Comparison of ENCODE assay signal across 11 mouse cellular contexts in the genomic region with DNA sequence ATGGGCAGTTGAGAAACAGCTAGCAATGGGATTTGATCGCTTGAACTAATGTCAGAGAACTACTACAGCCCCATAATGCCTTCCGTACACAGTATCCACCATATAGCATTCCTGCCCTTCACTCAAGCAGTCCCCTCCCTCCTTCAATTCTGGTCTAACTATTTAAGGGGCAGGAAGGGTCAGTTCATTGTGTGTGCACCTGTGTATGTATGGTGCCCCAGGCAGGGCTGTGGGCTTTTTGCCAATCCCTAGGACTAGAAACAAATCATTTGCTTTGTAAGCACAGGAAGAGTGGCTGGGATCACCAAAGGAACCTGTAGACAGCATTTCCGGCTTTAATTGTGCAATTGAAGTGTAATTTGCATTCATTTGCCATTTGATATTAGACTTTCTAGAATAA. TPM values are rescaled to one million over a fixed set of nuclear protein-coding genes. Genes with fewer than 3 reads are reported as not detected.
A peak's percentile ranks its signal among the peaks of the same experiment; 100 is the strongest.
DNase-seq lines count a peak whose midpoint lies in the region; ATAC-seq and TF ChIP-seq lines count a peak whose summit lies in the region.
"Had no signal": no experiment of that assay in that cellular context is flagged by ENCODE, and none has a peak within 500 bp of the region (broad histone marks: within the 10 kb centered on the region; RNA-seq: fewer than 3 reads in every experiment).

No protein-coding gene starts in this region.

- H3K4me2 ChIP-seq in forebrain, postnatal 0 days (ENCODE audit: low read depth): no peak overlapping the region
- H3K4me2 ChIP-seq in midbrain, embryonic 14.5 days (ENCODE audit: low read length): no peak overlapping the region
- H3K4me2 ChIP-seq: neural tube, embryonic 12.5 days had no signal

- peak overlapping the region; percentile 57; the same call in 1 of the 2 replicates for H3K27ac ChIP-seq in left cerebral cortex, adult 2 months
- peak overlapping the region; percentile 43; the same call in 1 of the 2 replicates for H3K27ac ChIP-seq in embryonic fibroblast, embryonic 13.5 days (ENCODE audit: insufficient read depth, low read length)
- peak overlapping the region; percentile 91 for H3K27ac ChIP-seq in forebrain, postnatal 0 days (ENCODE audit: low read depth, low read length)
- H3K27ac ChIP-seq in midbrain, embryonic 14.5 days (replicated peaks; ENCODE audit: low read depth, low read length): peak overlapping the region; percentile 88
- H3K27ac ChIP-seq: heart, adult 2 months had no signal

- TF ChIP-seq CTCF in left cerebral cortex, adult 2 months (IDR thresholded peaks at IDR 0.05): no peak
- TF ChIP-seq CTCF in embryonic fibroblast, embryonic 13.5 days (IDR thresholded peaks at IDR 0.05; ENCODE audit: borderline replicate concordance, insufficient read depth, low read length): no peak
- no peak for TF ChIP-seq CTCF in forebrain, postnatal 0 days (IDR thresholded peaks at IDR 0.05; ENCODE audit: low read depth)

- H3K9ac ChIP-seq in forebrain, postnatal 0 days: 0 out of 2 replicates have a peak overlapping the region, but pooled peaks have one; percentile 1
- H3K9ac ChIP-seq in midbrain, embryonic 14.5 days (replicated peaks; ENCODE audit: low read length): no peak overlapping the region
- H3K9ac ChIP-seq: neural tube, embryonic 12.5 days had no signal

- no peaks in the 10 kb centered on the region for H3K27me3 ChIP-seq in forebrain, postnatal 0 days (ENCODE audit: insufficient read depth, low read length)
- no peaks in the 10 kb centered on the region for H3K27me3 ChIP-seq in midbrain, embryonic 14.5 days (ENCODE audit: control insufficient read depth, insufficient read depth, low read length)
- H3K27me3 ChIP-seq: neural tube, embryonic 12.5 days had no signal

- DNase-seq in left cerebral cortex, adult 2 months (ENCODE audit: extremely low spot score in 1 of 2, low spot score in 2 of 2): no peak
- DNase-seq in left cerebral cortex, adult 11 months (ENCODE audit: low spot score): no peak
- peak; percentile 39 for DNase-seq in forebrain, postnatal 0 days
- peak; percentile 18 for DNase-seq in midbrain, embryonic 14.5 days
- no peak for DNase-seq in Muller cell, postnatal 12 days (ENCODE audit: inconsistent ontology term)
- no peak for DNase-seq in heart, postnatal 14 days
- DNase-seq: embryo, embryonic 11 days had no signal

- TF ChIP-seq POLR2A in embryonic fibroblast, embryonic 13.5 days (IDR thresholded peaks at IDR 0.05; ENCODE audit: low read depth, low read length): no peak

- H3K4me3 ChIP-seq in left cerebral cortex, adult 2 months: no peak overlapping the region
- no peak overlapping the region for H3K4me3 ChIP-seq in embryonic fibroblast, embryonic 13.5 days (ENCODE audit: insufficient read depth, low read length)
- no peak overlapping the region for H3K4me3 ChIP-seq in forebrain, postnatal 0 days (ENCODE audit: low read depth, low read length)
- H3K4me3 ChIP-seq in midbrain, embryonic 14.5 days (replicated peaks; ENCODE audit: low read depth, low read length): no peak overlapping the region
- H3K4me3 ChIP-seq: heart, adult 2 months; neural tube, embryonic 12.5 days had no signal

- H3K36me3 ChIP-seq in forebrain, postnatal 0 days (ENCODE audit: insufficient read depth): peaks cover 4% of the 10 kb centered on the region; the same call in 1 of the 2 replicates
- H3K36me3 ChIP-seq in midbrain, embryonic 14.5 days (ENCODE audit: control insufficient read depth, insufficient read depth, low read length): peaks cover 12% of the 10 kb centered on the region

- WGBS in forebrain, postnatal 0 days: 39% methylated on average over 3 of the region's 3 CpGs
- WGBS in midbrain, embryonic 14.5 days: 86% methylated on average over 3 of the region's 3 CpGs

- intact Hi-C loops in left cerebral cortex, adult 2 months (cut with DNase I): loop anchor here (2.0 kb wide), 1 partner anchor 58 kb away; no protein-coding TSS in a partner anchor
- intact Hi-C loops in heart, postnatal 14 days (cut with DNase I): no loop called here

- no peak for ATAC-seq in forebrain, postnatal 0 days
- ATAC-seq in midbrain, embryonic 14.5 days (ENCODE audit: low FRiP score, low TSS enrichment): no peak
- ATAC-seq in activated CD4-positive, CD25-positive, alpha-beta regulatory T cell, adult 4 months: no peak

- peaks cover 3% of the 10 kb centered on the region; the same call in 1 of the 2 replicates for H3K4me1 ChIP-seq in embryonic fibroblast, embryonic 13.5 days (ENCODE audit: control insufficient read depth, insufficient read depth, low read length)
- H3K4me1 ChIP-seq in forebrain, postnatal 0 days (ENCODE audit: insufficient read depth): peaks cover 22% of the 10 kb centered on the region
- peaks cover 24% of the 10 kb centered on the region for H3K4me1 ChIP-seq in midbrain, embryonic 14.5 days (ENCODE audit: control insufficient read depth, insufficient read depth, low read length)

- H3K9me3 ChIP-seq in forebrain, postnatal 0 days (ENCODE audit: low read length): no peaks in the 10 kb centered on the region
- no peaks in the 10 kb centered on the region for H3K9me3 ChIP-seq in midbrain, embryonic 14.5 days (ENCODE audit: control insufficient read depth, low read length)
- H3K9me3 ChIP-seq: neural tube, embryonic 12.5 days had no signal

RNA-seq across cellular contexts. Expression of a gene that starts 46.6 kb away (rescaled TPM):
- total RNA-seq in left cerebral cortex, adult 2 months (2021): 10 to 100 TPM; 25.4 to 26.1 TPM
- 21.1 and 22.0 TPM in 2 replicates for polyA plus RNA-seq in embryonic fibroblast, embryonic 13.5 days (2011; ENCODE audit: insufficient read length, low read depth, missing spikeins)
- 30.6 and 36.1 TPM in 2 replicates for total RNA-seq in forebrain, postnatal 0 days (2014; rRNA removed)
- polyA plus RNA-seq in forebrain, postnatal 0 days (2015; fragmentation: Nextera tagmentation; extraction: Ambion mirVana): 27.6 and 28.1 TPM in 2 replicates
- 31.7 and 32.5 TPM in 2 replicates for polyA plus RNA-seq in midbrain, embryonic 14.5 days (2014; fragmentation: Nextera tagmentation; extraction: Ambion mirVana)
- 10 to 100 TPM; 15.5 to 16.2 TPM for total RNA-seq in heart, postnatal 14 days (2021)
- 1 to 10 TPM; 6.6 to 7.6 TPM for polyA plus RNA-seq in activated CD4-positive, CD25-positive, alpha-beta regulatory T cell, adult 4 months (2017; shearing (Covaris generic))

RNA-seq across cellular contexts. Expression of a gene that starts 56.3 kb away (rescaled TPM):
- 100 to 1,000 TPM; 207 to 234 TPM for total RNA-seq in left cerebral cortex, adult 2 months (2021)
- 33.7 and 54.3 TPM in 2 replicates for polyA plus RNA-seq in embryonic fibroblast, embryonic 13.5 days (2011; ENCODE audit: insufficient read length, low read depth, missing spikeins)
- total RNA-seq in forebrain, postnatal 0 days (2014; rRNA removed): 55.2 and 71.1 TPM in 2 replicates
- polyA plus RNA-seq in forebrain, postnatal 0 days (2015; fragmentation: Nextera tagmentation; extraction: Ambion mirVana): 42.2 and 49.0 TPM in 2 replicates
- polyA plus RNA-seq in midbrain, embryonic 14.5 days (2014; fragmentation: Nextera tagmentation; extraction: Ambion mirVana): 27.5 and 31.4 TPM in 2 replicates
- total RNA-seq in heart, postnatal 14 days (2021): 10 to 100 TPM; 31.4 to 32.9 TPM
- polyA plus RNA-seq in activated CD4-positive, CD25-positive, alpha-beta regulatory T cell, adult 4 months (2017; shearing (Covaris generic)): under 1 TPM in 1 of 2 experiments, not detected in 1; 0.21 TPM

Comparison
In these comparisons a context has a peak if more than half of its experiments do, and no peak if none do; other contexts are left out.
1. DNase-seq: peak in forebrain, postnatal 0 days (single experiment) and midbrain, embryonic 14.5 days (single experiment); none in left cerebral cortex, adult 2 months (0 of 2), left cerebral cortex, adult 11 months (single experiment), Muller cell, postnatal 12 days (single experiment) and heart, postnatal 14 days (0 of 2).
2. RNA of a gene that starts 56.3 kb away (polyA plus RNA-seq): 33.7 to 54.3 TPM in embryonic fibroblast, embryonic 13.5 days, 42.2 to 49.0 TPM in forebrain, postnatal 0 days and 27.5 to 31.4 TPM in midbrain, embryonic 14.5 days; 0.21 TPM in activated CD4-positive, CD25-positive, alpha-beta regulatory T cell, adult 4 months; every median in the first group is over 10 times any median in the second.
3. Peak in every context shown above with its lines, with median percentiles within 50 percentile points of each other: H3K27ac ChIP-seq.